Mouse (Mus musculus): ENCODE measurements around the gene Stoml2. TPM values are rescaled to one million over a fixed set of nuclear protein-coding genes. Genes with fewer than 3 reads are reported as not detected.
"Not testable (repeated sequence)": the region's sequence is repeated elsewhere in the genome, so short reads cannot be mapped to it uniquely, and the experiment has no call there.

Stoml2 gene
- polyA plus RNA-seq, 1 experiment from 2014 or later: 374 TPM

DNA sequence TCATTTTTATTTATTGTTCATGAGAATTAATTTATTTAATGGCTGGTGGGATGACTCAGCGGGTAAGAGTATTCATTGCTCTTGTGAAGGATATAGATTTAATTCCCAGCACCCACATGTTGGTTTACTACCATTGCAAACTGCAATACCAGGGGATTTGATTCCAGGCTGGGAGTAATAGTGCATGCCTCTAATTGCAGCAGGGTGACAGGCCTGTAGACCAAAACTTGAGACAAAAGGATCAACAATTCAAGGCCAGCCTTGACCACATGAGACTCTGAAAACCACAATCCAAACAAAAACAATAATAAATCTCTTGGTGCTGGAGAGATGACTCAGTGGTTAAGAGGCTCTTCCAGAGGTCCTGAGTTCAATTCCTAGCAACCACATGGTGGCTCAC lies 19.4 kb downstream of the Stoml2 start:
- peaks cover 10% of the 10 kb centered on the region; the same call in 1 of the 2 replicates for H3K4me1 ChIP-seq (ENCODE audit: insufficient read depth, low read length)
- peaks cover 5% of the 10 kb centered on the region; the same call in 1 of the 2 replicates for H3K36me3 ChIP-seq (ENCODE audit: insufficient read depth, low read length)
- H3K27me3 ChIP-seq (ENCODE audit: insufficient read depth, low read length): no peaks in the 10 kb centered on the region
- no peak overlapping the region for H3K4me2 ChIP-seq (replicated peaks; ENCODE audit: low read depth, low read length)
- no peaks in the 10 kb centered on the region for H3K9me3 ChIP-seq (ENCODE audit: low read length)
- H3K9ac ChIP-seq (replicated peaks; ENCODE audit: low read length): no peak overlapping the region
- no peak for ATAC-seq (ENCODE audit: low FRiP score, low TSS enrichment)
- H3K27ac ChIP-seq (ENCODE audit: low read length): no peak overlapping the region
- WGBS: 86% methylated on average over 1 of the region's 1 CpGs
- H3K4me3 ChIP-seq (ENCODE audit: low read length): no peak overlapping the region

- Histone ChIP-seq H3K36me3 (ENCODE audit: insufficient read depth, low read length) (no peaks in the 10 kb centered on the region), H3K4me2 (replicated peaks; ENCODE audit: low read depth, low read length) (peak within 1 kb of the TSS; percentile 77), H3K4me3 (ENCODE audit: low read length) (peak within 1 kb of the TSS; percentile 89), H3K27me3 (ENCODE audit: insufficient read depth, low read length) (no peaks in the 10 kb centered on the region), H3K9ac (replicated peaks; ENCODE audit: low read length) (peak within 1 kb of the TSS; percentile 70), H3K27ac (ENCODE audit: low read length) (peak within 1 kb of the TSS; percentile 57; the same call in 1 of the 2 replicates), H3K9me3 (ENCODE audit: low read length) (no peaks in the 10 kb centered on the region), H3K4me1 (ENCODE audit: insufficient read depth, low read length) (peaks cover 10% of the 10 kb centered on the region; the same call in 1 of the 2 replicates)
- peak; percentile 87 for ATAC-seq (ENCODE audit: low FRiP score, low TSS enrichment)
- WGBS: under 1% methylated on average over 37 of the region's 37 CpGs
These were observed 21.1 kb downstream of the Stoml2 start, which contains the start of gene Fancg for GRCm38 (mm10) chr4:43010161-43011038. Gene Fancg (minus strand): TSS chr4:43010506.

DNA sequence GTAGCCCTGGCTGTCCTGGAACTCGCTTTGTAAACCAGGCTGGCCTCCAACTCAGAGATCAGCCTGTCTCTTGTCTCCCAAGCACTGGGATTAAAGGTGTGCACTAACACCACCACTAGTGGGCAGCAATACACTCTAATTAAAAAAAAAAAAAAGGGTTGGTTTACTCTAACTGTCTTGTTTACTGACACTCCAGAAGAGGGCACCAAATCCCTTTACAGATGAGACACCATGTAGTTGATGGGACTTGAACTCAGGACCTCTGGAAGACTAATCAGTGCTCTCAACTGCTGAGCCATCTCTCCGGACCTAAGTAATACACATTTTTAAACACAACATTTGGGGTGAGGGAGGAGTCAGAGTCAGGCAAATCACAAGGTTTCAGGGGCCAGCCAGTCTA lies 25.7 kb downstream of the Stoml2 start:
- Histone ChIP-seq H3K27me3 (ENCODE audit: insufficient read depth, low read length) (no peaks in the 10 kb centered on the region), H3K9me3 (ENCODE audit: low read length) (no peaks in the 10 kb centered on the region), H3K4me3 (ENCODE audit: low read length) (no peak overlapping the region), H3K36me3 (ENCODE audit: insufficient read depth, low read length) (no peaks in the 10 kb centered on the region), H3K4me2 (replicated peaks; ENCODE audit: low read depth, low read length) (no peak overlapping the region), H3K27ac (ENCODE audit: low read length) (no peak overlapping the region), H3K4me1 (ENCODE audit: insufficient read depth, low read length) (peaks cover 10% of the 10 kb centered on the region; the same call in 1 of the 2 replicates), H3K9ac (replicated peaks; ENCODE audit: low read length) (no peak overlapping the region)
- WGBS: 61% methylated on average over 2 of the region's 2 CpGs
- no peak for ATAC-seq (ENCODE audit: low FRiP score, low TSS enrichment)

- H3K4me3 ChIP-seq (ENCODE audit: low read length): no peak overlapping the region
- no peaks in the 10 kb centered on the region for H3K27me3 ChIP-seq (ENCODE audit: insufficient read depth, low read length)
- no peak overlapping the region for H3K27ac ChIP-seq (ENCODE audit: low read length)
- no peak for ATAC-seq (ENCODE audit: low FRiP score, low TSS enrichment)
- H3K4me1 ChIP-seq (ENCODE audit: insufficient read depth, low read length): peaks cover 10% of the 10 kb centered on the region; the same call in 1 of the 2 replicates
- no peaks in the 10 kb centered on the region for H3K9me3 ChIP-seq (ENCODE audit: low read length)
- H3K4me2 ChIP-seq (replicated peaks; ENCODE audit: low read depth, low read length): no peak overlapping the region
- H3K9ac ChIP-seq (replicated peaks; ENCODE audit: low read length): no peak overlapping the region
- 94% methylated on average over 3 of the region's 3 CpGs for whole genome bisulfite sequencing
- no peaks in the 10 kb centered on the region for H3K36me3 ChIP-seq (ENCODE audit: insufficient read depth, low read length)
These were observed 26.6 kb downstream of the Stoml2 start for GRCm38 (mm10) chr4:43004951-43005350.

DNA sequence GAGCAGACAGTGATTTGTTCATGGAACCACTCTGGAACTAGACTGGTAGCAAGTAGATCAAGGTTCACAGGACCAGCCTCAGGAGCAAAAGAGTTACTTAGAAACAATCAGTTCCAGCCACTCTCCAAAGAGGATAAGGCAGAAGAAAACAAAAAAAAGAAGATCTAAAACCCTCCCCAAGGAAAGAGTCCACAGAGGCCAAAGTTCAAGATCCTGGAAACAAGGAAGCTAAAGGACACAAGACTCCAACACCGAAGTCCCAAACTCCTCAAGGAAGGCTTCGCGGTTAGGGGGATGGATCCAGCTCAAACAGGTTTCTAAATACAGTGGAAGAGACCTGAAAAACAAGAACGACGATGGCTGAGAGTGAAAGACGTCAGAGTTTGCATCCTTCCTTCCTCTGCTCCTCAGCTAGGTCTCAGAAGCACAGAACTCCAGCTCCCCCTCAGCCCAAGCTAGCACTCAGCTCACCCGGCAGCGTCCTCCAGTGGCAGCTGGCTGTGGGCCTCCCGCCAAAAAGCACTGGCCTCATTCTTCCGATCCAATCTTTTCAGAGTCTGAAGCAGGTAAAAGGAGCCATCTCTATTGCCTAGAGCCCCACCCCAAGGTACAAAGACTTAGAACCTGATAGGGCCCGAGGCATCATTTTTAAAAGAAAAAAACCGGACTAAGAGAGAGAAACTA lies 28.6 kb downstream of the Stoml2 start:
- ATAC-seq (ENCODE audit: low FRiP score, low TSS enrichment): no peak
- H3K4me1 ChIP-seq (ENCODE audit: insufficient read depth, low read length): peaks cover 12% of the 10 kb centered on the region
- 0 out of 2 replicates have a peak overlapping the region, but pooled peaks have one; percentile 6 for H3K9ac ChIP-seq (replicated peaks; ENCODE audit: low read length)
- H3K9me3 ChIP-seq (ENCODE audit: low read length): no peaks in the 10 kb centered on the region
- WGBS: 76% methylated on average over 12 of the region's 12 CpGs
- H3K27ac ChIP-seq (ENCODE audit: low read length): no peak overlapping the region
- no peak overlapping the region for H3K4me3 ChIP-seq (ENCODE audit: low read length)
- H3K4me2 ChIP-seq (replicated peaks; ENCODE audit: low read depth, low read length): no peak overlapping the region
- no peaks in the 10 kb centered on the region for H3K36me3 ChIP-seq (ENCODE audit: insufficient read depth, low read length)
- no peaks in the 10 kb centered on the region for H3K27me3 ChIP-seq (ENCODE audit: insufficient read depth, low read length)

DNA sequence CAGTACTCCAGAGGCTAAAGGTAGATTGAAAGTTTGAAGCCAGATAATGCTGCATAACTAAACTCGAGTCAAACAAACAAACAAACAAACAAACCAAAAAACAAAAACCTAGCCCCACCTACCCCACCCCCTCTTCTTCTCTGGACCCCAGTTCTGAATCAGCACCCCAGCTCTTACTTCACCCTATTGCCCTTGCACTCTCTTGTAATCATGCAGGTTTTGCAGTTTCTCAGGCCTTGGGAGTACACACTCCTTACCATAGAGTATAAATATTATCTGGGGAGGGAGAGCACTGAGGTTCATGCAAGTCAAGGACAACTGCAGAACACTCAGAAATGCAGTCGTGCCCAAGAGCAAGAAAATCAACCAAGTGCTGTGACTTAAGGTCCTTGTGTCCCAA lies 30.2 kb downstream of the Stoml2 start:
- Histone ChIP-seq H3K27me3 (ENCODE audit: insufficient read depth, low read length) (no peaks in the 10 kb centered on the region), H3K4me1 (ENCODE audit: insufficient read depth, low read length) (peaks cover 22% of the 10 kb centered on the region), H3K9ac (replicated peaks; ENCODE audit: low read length) (no peak overlapping the region), H3K4me3 (ENCODE audit: low read length) (no peak overlapping the region), H3K4me2 (replicated peaks; ENCODE audit: low read depth, low read length) (no peak overlapping the region), H3K9me3 (ENCODE audit: low read length) (no peaks in the 10 kb centered on the region), H3K27ac (ENCODE audit: low read length) (peak overlapping the region; percentile 93; the same call in 1 of the 2 replicates), H3K36me3 (ENCODE audit: insufficient read depth, low read length) (no peaks in the 10 kb centered on the region)
- 86% methylated on average over 2 of the region's 2 CpGs for WGBS
- no peak for ATAC-seq (ENCODE audit: low FRiP score, low TSS enrichment)

GRCm38 (mm10) chr4:43000141-43000986 lies 31.1 kb downstream of the Stoml2 start, which contains the start of gene Vcp:
Gene Vcp (minus strand): TSS chr4:43000507.
- peaks cover 22% of the 10 kb centered on the region for H3K4me1 ChIP-seq (ENCODE audit: insufficient read depth, low read length)
- H3K4me2 ChIP-seq (replicated peaks; ENCODE audit: low read depth, low read length): peak within 1 kb of the TSS; percentile 86
- not testable (repeated sequence) for H3K9me3 ChIP-seq (ENCODE audit: low read length); H3K27me3 ChIP-seq (ENCODE audit: insufficient read depth, low read length); H3K36me3 ChIP-seq (ENCODE audit: insufficient read depth, low read length)
- peak within 1 kb of the TSS; percentile 74 for H3K4me3 ChIP-seq (ENCODE audit: low read length)
- H3K9ac ChIP-seq (replicated peaks; ENCODE audit: low read length): peak within 1 kb of the TSS; percentile 85
- peak; percentile 99 for ATAC-seq (ENCODE audit: low FRiP score, low TSS enrichment)
- under 1% methylated on average over 50 of the region's 56 CpGs for WGBS
- peak within 1 kb of the TSS; percentile 100 for H3K27ac ChIP-seq (ENCODE audit: low read length)

GRCm38 (mm10) chr4:42999451-43000140 lies 31.9 kb downstream of the Stoml2 start:
- peak overlapping the region; percentile 100 for H3K27ac ChIP-seq (ENCODE audit: low read length)
- WGBS: under 1% methylated on average over 51 of the region's 51 CpGs
- H3K4me1 ChIP-seq (ENCODE audit: insufficient read depth, low read length): peaks cover 22% of the 10 kb centered on the region
- H3K27me3 ChIP-seq (ENCODE audit: insufficient read depth, low read length): no peaks in the 10 kb centered on the region
- peak overlapping the region; percentile 74 for H3K4me3 ChIP-seq (ENCODE audit: low read length)
- ATAC-seq (ENCODE audit: low FRiP score, low TSS enrichment): peak; percentile 91
- peak overlapping the region; percentile 86 for H3K4me2 ChIP-seq (replicated peaks; ENCODE audit: low read depth, low read length)
- no peaks in the 10 kb centered on the region for H3K9me3 ChIP-seq (ENCODE audit: low read length)
- H3K9ac ChIP-seq (replicated peaks; ENCODE audit: low read length): peak overlapping the region; percentile 85
- H3K36me3 ChIP-seq (ENCODE audit: insufficient read depth, low read length): peaks cover 9% of the 10 kb centered on the region

DNA sequence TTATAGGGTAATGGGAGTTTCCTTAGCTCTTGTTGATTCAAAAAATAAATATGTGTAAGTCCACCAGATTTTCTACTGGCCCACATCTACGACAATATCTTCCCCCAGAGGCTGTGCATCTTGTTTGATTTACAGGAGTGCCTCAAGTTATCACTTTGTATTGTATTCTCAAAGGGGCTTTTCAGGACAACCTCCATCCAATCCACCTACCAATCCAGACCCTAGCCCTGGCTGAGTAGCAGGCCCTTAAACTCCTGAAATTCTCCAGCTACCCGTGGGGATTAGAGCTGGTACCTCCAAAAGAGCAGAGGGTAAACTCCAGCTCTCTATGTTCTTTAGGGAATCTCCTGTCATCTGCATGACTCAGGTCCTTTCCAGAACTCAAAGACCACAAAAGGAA lies 33.5 kb downstream of the Stoml2 start:
- no peak for ATAC-seq (ENCODE audit: low FRiP score, low TSS enrichment)
- peak overlapping the region; percentile 85; the same call in 1 of the 2 replicates for H3K9ac ChIP-seq (replicated peaks; ENCODE audit: low read length)

More for the DNA sequence above, 33.5 kb downstream of the Stoml2 start:
- peaks cover 22% of the 10 kb centered on the region for H3K4me1 ChIP-seq (ENCODE audit: insufficient read depth, low read length)
- no peaks in the 10 kb centered on the region for H3K9me3 ChIP-seq (ENCODE audit: low read length)
- 50% methylated on average over 2 of the region's 2 CpGs for WGBS
- no peaks in the 10 kb centered on the region for H3K27me3 ChIP-seq (ENCODE audit: insufficient read depth, low read length)
- H3K4me2 ChIP-seq (replicated peaks; ENCODE audit: low read depth, low read length): peak overlapping the region; percentile 86
- peak overlapping the region; percentile 74; the same call in 1 of the 2 replicates for H3K4me3 ChIP-seq (ENCODE audit: low read length)
- H3K36me3 ChIP-seq (ENCODE audit: insufficient read depth, low read length): peaks cover 25% of the 10 kb centered on the region
- H3K27ac ChIP-seq (ENCODE audit: low read length): no peak overlapping the region
